In the genomic region with DNA sequence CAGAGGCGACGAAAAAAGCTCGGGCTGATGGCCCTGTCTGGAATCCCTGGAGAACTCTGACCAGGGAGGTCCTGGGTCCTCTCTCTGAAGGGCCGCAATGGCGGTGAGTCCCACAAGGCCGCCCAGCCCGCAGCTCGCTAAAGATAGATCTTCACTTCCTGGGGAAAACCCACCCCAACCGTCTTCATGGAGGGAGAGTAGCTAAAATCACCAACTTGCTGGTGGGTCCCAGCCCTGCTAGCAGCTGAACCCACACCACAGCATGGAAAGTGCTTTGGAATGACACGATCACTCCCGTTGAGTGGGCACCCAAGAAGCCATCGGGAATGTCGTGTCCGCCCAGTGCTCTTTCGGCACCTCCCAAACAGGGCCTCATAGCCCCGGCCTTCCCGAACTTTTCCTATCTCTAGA, we compare ENCODE assay signal across 8 mouse cellular contexts. TPM values are rescaled to one million over a fixed set of nuclear protein-coding genes. Genes with fewer than 3 reads are reported as not detected.
DNase-seq lines count a peak whose midpoint lies in the region; ATAC-seq and TF ChIP-seq lines count a peak whose summit lies in the region.

No protein-coding gene starts in this region.

- DNase-seq in kidney, postnatal 0 days (ENCODE audit: low spot score): no peak
- DNase-seq in kidney, adult 9 months: no peak
- no peak for DNase-seq in hindbrain, postnatal 0 days (ENCODE audit: low spot score)
- DNase-seq in naive thymus-derived CD4-positive, alpha-beta T cell, adult 2 months (ENCODE audit: low read depth): peak; percentile 15
- DNase-seq in adrenal gland, postnatal 36 days: no peak
- no peak for DNase-seq in ovary, postnatal 14 days (ENCODE audit: low spot score)

- no peak for TF ChIP-seq CTCF in kidney, postnatal 0 days (IDR thresholded peaks at IDR 0.05; ENCODE audit: low read depth)
- no peak for TF ChIP-seq CTCF in hindbrain, postnatal 0 days (IDR thresholded peaks at IDR 0.05; ENCODE audit: low read depth)

- WGBS in kidney, postnatal 0 days: 83% methylated on average over 17 of the region's 17 CpGs
- 76% methylated on average over 17 of the region's 17 CpGs for WGBS in embryonic facial prominence, embryonic 12.5 days
- 80% methylated on average over 17 of the region's 17 CpGs for WGBS in hindbrain, postnatal 0 days

- peak overlapping the region; percentile 77; the same call in 1 of the 2 replicates for H3K4me3 ChIP-seq in kidney, postnatal 0 days (replicated peaks; ENCODE audit: low read depth, low read length)
- peak overlapping the region; percentile 67 for H3K4me3 ChIP-seq in embryonic facial prominence, embryonic 12.5 days
- H3K4me3 ChIP-seq in hindbrain, postnatal 0 days (ENCODE audit: low read length): no peak overlapping the region

- peaks cover 14% of the 10 kb centered on the region for H3K4me1 ChIP-seq in kidney, postnatal 0 days (replicated peaks; ENCODE audit: insufficient read depth, low read length)
- H3K4me1 ChIP-seq in embryonic facial prominence, embryonic 12.5 days: peaks cover 30% of the 10 kb centered on the region
- peaks cover 17% of the 10 kb centered on the region; the same call in 1 of the 2 replicates for H3K4me1 ChIP-seq in hindbrain, postnatal 0 days (ENCODE audit: insufficient read depth, low read length)

- no peaks in the 10 kb centered on the region for H3K27me3 ChIP-seq in kidney, postnatal 0 days (ENCODE audit: insufficient read depth, low read length)
- no peaks in the 10 kb centered on the region for H3K27me3 ChIP-seq in embryonic facial prominence, embryonic 12.5 days
- no peaks in the 10 kb centered on the region for H3K27me3 ChIP-seq in hindbrain, postnatal 0 days (ENCODE audit: insufficient read depth, low read length)

- H3K9ac ChIP-seq in kidney, postnatal 0 days (ENCODE audit: low read depth, low read length): no peak overlapping the region; the same call in 1 of the 2 replicates
- H3K9ac ChIP-seq in embryonic facial prominence, embryonic 12.5 days: no peak overlapping the region; the same call in 1 of the 2 replicates
- H3K9ac ChIP-seq in hindbrain, postnatal 0 days (replicated peaks; ENCODE audit: low read length): no peak overlapping the region

- H3K9me3 ChIP-seq in kidney, postnatal 0 days (replicated peaks; ENCODE audit: low read length): no peaks in the 10 kb centered on the region
- no peaks in the 10 kb centered on the region for H3K9me3 ChIP-seq in embryonic facial prominence, embryonic 12.5 days
- H3K9me3 ChIP-seq in hindbrain, postnatal 0 days (ENCODE audit: low read length): no peaks in the 10 kb centered on the region

- no peak overlapping the region for H3K27ac ChIP-seq in kidney, postnatal 0 days
- H3K27ac ChIP-seq in embryonic facial prominence, embryonic 12.5 days: peak overlapping the region; percentile 4; the same call in 1 of the 2 replicates
- H3K27ac ChIP-seq in hindbrain, postnatal 0 days: peak overlapping the region; percentile 95; the same call in 1 of the 2 replicates

- H3K36me3 ChIP-seq in kidney, postnatal 0 days (ENCODE audit: insufficient read depth, low read length): peaks cover 30% of the 10 kb centered on the region
- H3K36me3 ChIP-seq in embryonic facial prominence, embryonic 12.5 days: peaks cover 48% of the 10 kb centered on the region
- peaks cover 36% of the 10 kb centered on the region for H3K36me3 ChIP-seq in hindbrain, postnatal 0 days (ENCODE audit: insufficient read depth, low read length)

- peak overlapping the region; percentile 100 for H3K4me2 ChIP-seq in kidney, postnatal 0 days (ENCODE audit: low read length)
- H3K4me2 ChIP-seq in embryonic facial prominence, embryonic 12.5 days (replicated peaks): peak overlapping the region; percentile 95
- peak overlapping the region; percentile 96; the same call in 1 of the 2 replicates for H3K4me2 ChIP-seq in hindbrain, postnatal 0 days (ENCODE audit: low read depth, low read length)

- ATAC-seq in kidney, postnatal 0 days (replicated peaks; ENCODE audit: low FRiP score, low read depth): no peak
- no peak for ATAC-seq in embryonic facial prominence, embryonic 12.5 days (ENCODE audit: insufficient number of reproducible peaks, insufficient read depth, low FRiP score, low TSS enrichment)
- ATAC-seq in hindbrain, postnatal 0 days: no peak
- no peak for ATAC-seq in megakaryocyte progenitor cell, adult 5-6 weeks (replicated peaks; ENCODE audit: poor library complexity)

RNA-seq across cellular contexts. Expression of gene Dalrd3, which starts 1.2 kb away (rescaled TPM):
- polyA plus RNA-seq in kidney, postnatal 0 days (2015; fragmentation: Nextera tagmentation; extraction: Ambion mirVana): 102 and 114 TPM in 2 replicates
- 199 and 207 TPM in 2 replicates for polyA plus RNA-seq in embryonic facial prominence, embryonic 12.5 days (2016; fragmentation: Nextera tagmentation; extraction: Ambion mirVana)
- 97.3 and 109 TPM in 2 replicates for total RNA-seq in hindbrain, postnatal 0 days (2014; rRNA removed)
- polyA plus RNA-seq in hindbrain, postnatal 0 days (2015; fragmentation: Nextera tagmentation; extraction: Ambion mirVana): 251 and 255 TPM in 2 replicates
- 10 to 100 TPM; 61.1 to 72.7 TPM for total RNA-seq in adrenal gland, postnatal 36 days (2021)
- total RNA-seq in megakaryocyte progenitor cell, adult 5-6 weeks (2015): 95.3 and 103 TPM in 2 replicates
- 42.7 and 43.4 TPM in 2 replicates for total RNA-seq in megakaryocyte progenitor cell, adult 5-6 weeks (2017)

RNA-seq across cellular contexts. Expression of gene Ndufaf3, which starts 1.3 kb away (rescaled TPM):
- 67.7 and 69.2 TPM in 2 replicates for polyA plus RNA-seq in kidney, postnatal 0 days (2015; fragmentation: Nextera tagmentation; extraction: Ambion mirVana)
- polyA plus RNA-seq in embryonic facial prominence, embryonic 12.5 days (2016; fragmentation: Nextera tagmentation; extraction: Ambion mirVana): 49.9 and 59.2 TPM in 2 replicates
- 54.1 and 70.5 TPM in 2 replicates for total RNA-seq in hindbrain, postnatal 0 days (2014; rRNA removed)
- 84.5 and 88.9 TPM in 2 replicates for polyA plus RNA-seq in hindbrain, postnatal 0 days (2015; fragmentation: Nextera tagmentation; extraction: Ambion mirVana)
- total RNA-seq in adrenal gland, postnatal 36 days (2021): 10 to 100 TPM; 63.6 to 75.4 TPM
- 33.7 and 36.8 TPM in 2 replicates for total RNA-seq in megakaryocyte progenitor cell, adult 5-6 weeks (2015)
- total RNA-seq in megakaryocyte progenitor cell, adult 5-6 weeks (2017): 7.3 and 22.1 TPM in 2 replicates

RNA-seq across cellular contexts. Expression of gene Impdh2, which starts 8.4 kb away (rescaled TPM):
- 118 and 132 TPM in 2 replicates for polyA plus RNA-seq in kidney, postnatal 0 days (2015; fragmentation: Nextera tagmentation; extraction: Ambion mirVana)
- polyA plus RNA-seq in embryonic facial prominence, embryonic 12.5 days (2016; fragmentation: Nextera tagmentation; extraction: Ambion mirVana): 207 and 209 TPM in 2 replicates
- total RNA-seq in hindbrain, postnatal 0 days (2014; rRNA removed): 93.8 and 98.3 TPM in 2 replicates
- polyA plus RNA-seq in hindbrain, postnatal 0 days (2015; fragmentation: Nextera tagmentation; extraction: Ambion mirVana): 103 and 106 TPM in 2 replicates
- total RNA-seq in adrenal gland, postnatal 36 days (2021): 100 to 1,000 TPM in 1 of 2 experiments, 10 to 100 TPM in 1; 76.8 to 118 TPM
- total RNA-seq in megakaryocyte progenitor cell, adult 5-6 weeks (2015): 266 and 290 TPM in 2 replicates
- total RNA-seq in megakaryocyte progenitor cell, adult 5-6 weeks (2017): 342 and 372 TPM in 2 replicates

RNA-seq across cellular contexts. Expression of gene Wdr6, which starts 10.0 kb away (rescaled TPM):
- 67.6 and 75.9 TPM in 2 replicates for polyA plus RNA-seq in kidney, postnatal 0 days (2015; fragmentation: Nextera tagmentation; extraction: Ambion mirVana)
- 215 and 220 TPM in 2 replicates for polyA plus RNA-seq in embryonic facial prominence, embryonic 12.5 days (2016; fragmentation: Nextera tagmentation; extraction: Ambion mirVana)
- total RNA-seq in hindbrain, postnatal 0 days (2014; rRNA removed): 581 and 603 TPM in 2 replicates
- 265 and 282 TPM in 2 replicates for polyA plus RNA-seq in hindbrain, postnatal 0 days (2015; fragmentation: Nextera tagmentation; extraction: Ambion mirVana)
- 100 to 1,000 TPM; 119 to 121 TPM for total RNA-seq in adrenal gland, postnatal 36 days (2021)
- 9.8 and 10.2 TPM in 2 replicates for total RNA-seq in megakaryocyte progenitor cell, adult 5-6 weeks (2015)
- total RNA-seq in megakaryocyte progenitor cell, adult 5-6 weeks (2017): 15.5 and 17.4 TPM in 2 replicates

RNA-seq across cellular contexts. Expression of gene P4htm, which starts 29.0 kb away (rescaled TPM):
- 8.3 and 8.6 TPM in 2 replicates for polyA plus RNA-seq in kidney, postnatal 0 days (2015; fragmentation: Nextera tagmentation; extraction: Ambion mirVana)
- polyA plus RNA-seq in embryonic facial prominence, embryonic 12.5 days (2016; fragmentation: Nextera tagmentation; extraction: Ambion mirVana): 10.4 and 11.6 TPM in 2 replicates
- total RNA-seq in hindbrain, postnatal 0 days (2014; rRNA removed): 50.8 and 62.6 TPM in 2 replicates
- polyA plus RNA-seq in hindbrain, postnatal 0 days (2015; fragmentation: Nextera tagmentation; extraction: Ambion mirVana): 38.7 and 38.8 TPM in 2 replicates
- 1 to 10 TPM; 5.6 to 6.3 TPM for total RNA-seq in adrenal gland, postnatal 36 days (2021)
- 0.39 and 1.2 TPM in 2 replicates for total RNA-seq in megakaryocyte progenitor cell, adult 5-6 weeks (2015)
- 1.00 and 1.8 TPM in 2 replicates for total RNA-seq in megakaryocyte progenitor cell, adult 5-6 weeks (2017)
